Mouse (Mus musculus): ENCODE measurements around the gene Zmiz1. TPM values are rescaled to one million over a fixed set of nuclear protein-coding genes. Genes with fewer than 3 reads are reported as not detected.

Zmiz1 gene
- total and polyA plus RNA-seq, 2 experiments from 2014 or later: 50.6 to 135 TPM

DNA sequence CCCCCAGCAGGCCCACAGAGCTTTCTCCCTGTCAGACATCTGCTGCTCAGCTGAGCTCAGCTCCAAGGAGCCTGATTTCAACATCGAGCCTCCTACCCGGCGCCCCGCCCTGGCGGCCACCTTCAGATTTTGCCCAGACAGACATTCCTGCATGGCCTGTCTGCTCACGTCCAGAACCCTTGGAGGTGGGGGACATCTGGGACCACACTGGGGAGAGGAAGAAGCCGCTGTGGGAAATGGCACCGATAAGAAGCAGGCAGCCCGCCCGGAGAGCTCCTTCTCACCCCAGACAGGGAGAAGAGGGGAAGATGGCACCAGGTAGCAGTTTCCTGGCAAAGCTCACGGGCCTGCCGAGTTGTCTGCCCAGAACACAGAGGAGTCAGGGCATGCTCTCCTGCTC lies 140.9 kb downstream of the Zmiz1 start:
- no peak overlapping the region for H3K4me3 ChIP-seq (ENCODE audit: low read length)
- no peaks in the 10 kb centered on the region for H3K9me3 ChIP-seq (ENCODE audit: low read length)
- no peaks in the 10 kb centered on the region for H3K36me3 ChIP-seq (ENCODE audit: insufficient read depth, low read length)
- no peak overlapping the region for H3K4me2 ChIP-seq (ENCODE audit: low read depth, low read length)
- DNase-seq (ENCODE audit: low spot score) (no peak), ATAC-seq (no peak)
- H3K9ac ChIP-seq (replicated peaks; ENCODE audit: low read length): no peak overlapping the region
- H3K4me1 ChIP-seq (ENCODE audit: insufficient read depth, low read length): peaks cover 25% of the 10 kb centered on the region
- no peaks in the 10 kb centered on the region for H3K27me3 ChIP-seq (ENCODE audit: insufficient read depth, low read length)
- H3K27ac ChIP-seq: no peak overlapping the region; the same call in 1 of the 2 replicates
- 64% methylated on average over 12 of the region's 12 CpGs for WGBS
- no peak for TF ChIP-seq CTCF (IDR thresholded peaks at IDR 0.05; ENCODE audit: low read depth)

DNA sequence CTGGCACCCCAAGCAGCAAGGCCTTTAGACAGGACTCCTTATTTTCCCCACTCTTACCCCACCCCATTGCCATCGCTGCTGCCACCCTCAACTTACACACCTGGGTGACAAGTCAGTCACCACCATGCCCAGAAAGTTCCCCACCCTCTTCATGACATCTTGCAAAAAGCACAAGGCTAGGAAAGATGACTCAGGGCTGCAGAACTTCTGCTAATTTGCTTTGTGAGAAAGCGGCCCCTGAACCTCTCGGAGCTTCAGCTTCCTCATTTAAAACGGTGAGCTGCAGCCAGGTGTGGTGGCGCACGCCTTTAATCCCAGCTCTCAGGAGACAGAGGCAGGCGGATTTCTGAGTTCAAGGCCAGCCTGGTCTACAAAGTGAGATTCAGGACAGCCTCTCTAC lies 141.4 kb downstream of the Zmiz1 start:
- no peak overlapping the region; the same call in 1 of the 2 replicates for H3K27ac ChIP-seq
- H3K27me3 ChIP-seq (ENCODE audit: insufficient read depth, low read length): no peaks in the 10 kb centered on the region
- no peak overlapping the region for H3K4me3 ChIP-seq (ENCODE audit: low read length)
- no peaks in the 10 kb centered on the region for H3K36me3 ChIP-seq (ENCODE audit: insufficient read depth, low read length)
- no peak for TF ChIP-seq CTCF (IDR thresholded peaks at IDR 0.05; ENCODE audit: low read depth)
- H3K4me1 ChIP-seq (ENCODE audit: insufficient read depth, low read length): peaks cover 25% of the 10 kb centered on the region
- H3K4me2 ChIP-seq (ENCODE audit: low read depth, low read length): no peak overlapping the region
- ATAC-seq (no peak), DNase-seq (ENCODE audit: low spot score) (no peak)
- 79% methylated on average over 7 of the region's 7 CpGs for WGBS
- H3K9ac ChIP-seq (replicated peaks; ENCODE audit: low read length): no peak overlapping the region
- H3K9me3 ChIP-seq (ENCODE audit: low read length): no peaks in the 10 kb centered on the region

DNA sequence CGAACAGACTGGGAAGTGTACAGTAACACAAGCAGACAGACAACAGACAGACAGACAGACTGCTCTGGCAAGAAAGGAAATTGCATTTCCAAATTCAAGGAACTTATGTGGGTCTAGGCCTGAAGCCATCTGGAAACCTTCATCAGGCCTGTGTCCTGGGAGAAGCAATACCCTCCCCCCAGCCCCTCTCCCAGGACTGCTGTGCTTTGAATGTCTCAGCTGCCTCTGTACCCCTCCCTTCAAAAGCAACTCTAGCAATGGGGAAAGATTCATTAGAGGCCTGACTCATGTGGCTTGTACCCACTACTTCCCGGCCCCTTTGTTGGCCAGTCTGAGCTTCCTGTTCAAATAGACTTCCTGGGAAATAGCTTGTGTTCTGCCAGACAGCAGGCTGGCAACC lies 142.0 kb downstream of the Zmiz1 start:
- 51% methylated on average over 2 of the region's 2 CpGs for WGBS
- Histone ChIP-seq H3K36me3 (ENCODE audit: insufficient read depth, low read length) (no peaks in the 10 kb centered on the region), H3K9ac (replicated peaks; ENCODE audit: low read length) (no peak overlapping the region), H3K27me3 (ENCODE audit: insufficient read depth, low read length) (no peaks in the 10 kb centered on the region), H3K4me3 (ENCODE audit: low read length) (no peak overlapping the region), H3K4me1 (ENCODE audit: insufficient read depth, low read length) (peaks cover 25% of the 10 kb centered on the region), H3K4me2 (ENCODE audit: low read depth, low read length) (no peak overlapping the region), H3K27ac (peak overlapping the region; percentile 15; the same call in 1 of the 2 replicates), H3K9me3 (ENCODE audit: low read length) (no peaks in the 10 kb centered on the region)
- no peak for TF ChIP-seq CTCF (IDR thresholded peaks at IDR 0.05; ENCODE audit: low read depth)
- peak; percentile 15; the same call in 1 of the 2 replicates for ATAC-seq
- no peak for DNase-seq (ENCODE audit: low spot score)

DNA sequence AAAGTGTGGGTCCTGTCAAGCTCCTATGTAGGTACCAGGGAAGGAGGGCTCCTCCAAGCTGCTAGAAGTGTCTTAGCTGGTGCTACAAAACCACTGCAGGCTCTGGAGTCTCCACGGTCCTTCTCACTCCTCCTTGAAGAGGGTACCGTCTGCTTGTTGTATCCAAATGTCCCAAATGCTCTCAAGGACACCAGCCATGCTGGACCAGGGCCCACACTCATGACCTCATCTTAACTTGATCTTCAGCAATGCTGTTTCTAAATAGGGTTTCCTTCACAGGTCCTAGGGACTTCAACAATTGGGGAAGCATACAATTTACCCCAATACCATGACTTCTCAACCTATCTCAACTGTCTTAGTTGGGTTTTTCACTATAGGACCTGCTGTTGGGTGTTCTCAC lies 143.0 kb downstream of the Zmiz1 start:
- H3K9me3 ChIP-seq (ENCODE audit: low read length): no peaks in the 10 kb centered on the region
- 81% methylated on average over 2 of the region's 2 CpGs for WGBS
- DNase-seq (ENCODE audit: low spot score) (no peak), ATAC-seq (no peak)
- no peak overlapping the region for H3K27ac ChIP-seq
- H3K4me2 ChIP-seq (ENCODE audit: low read depth, low read length): no peak overlapping the region
- no peaks in the 10 kb centered on the region for H3K36me3 ChIP-seq (ENCODE audit: insufficient read depth, low read length)
- H3K27me3 ChIP-seq (ENCODE audit: insufficient read depth, low read length): no peaks in the 10 kb centered on the region
- no peak overlapping the region for H3K4me3 ChIP-seq (ENCODE audit: low read length)
- no peak overlapping the region for H3K9ac ChIP-seq (replicated peaks; ENCODE audit: low read length)
- no peak for TF ChIP-seq CTCF (IDR thresholded peaks at IDR 0.05; ENCODE audit: low read depth)
- peaks cover 33% of the 10 kb centered on the region for H3K4me1 ChIP-seq (ENCODE audit: insufficient read depth, low read length)

DNA sequence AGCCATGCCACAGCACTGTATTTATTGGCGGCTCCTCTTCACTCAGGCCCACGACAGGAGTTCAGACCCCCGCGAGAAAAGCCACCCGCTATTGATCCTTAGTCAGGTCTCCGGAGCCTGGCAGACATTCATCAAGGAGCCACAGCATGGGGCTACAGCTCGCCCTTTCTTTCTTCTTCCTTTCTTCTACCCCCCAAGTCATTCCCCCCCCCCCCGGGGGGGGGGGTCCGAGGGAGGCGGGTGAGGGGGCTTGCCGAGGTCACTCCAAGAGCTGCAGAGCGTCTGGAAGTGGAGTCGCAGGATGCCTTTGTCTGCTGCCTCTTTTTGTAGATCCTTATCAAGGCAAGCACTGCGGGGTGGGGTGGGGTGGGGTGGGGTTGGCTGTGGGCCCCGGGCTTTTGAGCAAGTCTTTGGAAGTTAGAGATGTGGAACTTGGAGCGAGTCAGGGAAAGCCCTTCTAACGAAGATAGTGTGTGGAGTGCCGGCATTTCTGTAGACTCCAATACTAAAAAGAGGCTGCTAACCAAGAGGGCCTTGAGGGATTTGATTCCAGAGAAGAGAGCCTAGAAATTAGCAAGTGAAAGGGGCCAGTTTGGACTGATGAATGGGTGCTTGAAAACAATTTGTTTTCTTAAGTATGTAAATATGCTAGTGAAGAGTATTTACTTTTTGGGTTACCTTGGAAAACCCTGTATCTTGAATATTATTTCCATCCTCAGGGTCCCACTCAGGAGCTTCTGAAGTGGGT lies 145.6 kb downstream of the Zmiz1 start:
- ATAC-seq (no peak), DNase-seq (ENCODE audit: low spot score) (no peak)
- H3K4me2 ChIP-seq (ENCODE audit: low read depth, low read length): no peak overlapping the region
- TF ChIP-seq CTCF (IDR thresholded peaks at IDR 0.05; ENCODE audit: low read depth): no peak
- no peak overlapping the region for H3K4me3 ChIP-seq (ENCODE audit: low read length)
- 9% methylated on average over 16 of the region's 18 CpGs for WGBS
- H3K9me3 ChIP-seq (ENCODE audit: low read length): no peaks in the 10 kb centered on the region
- H3K9ac ChIP-seq (replicated peaks; ENCODE audit: low read length): no peak overlapping the region
- no peak overlapping the region for H3K27ac ChIP-seq
- H3K36me3 ChIP-seq (ENCODE audit: insufficient read depth, low read length): no peaks in the 10 kb centered on the region
- H3K4me1 ChIP-seq (ENCODE audit: insufficient read depth, low read length): peaks cover 30% of the 10 kb centered on the region
- H3K27me3 ChIP-seq (ENCODE audit: insufficient read depth, low read length): no peaks in the 10 kb centered on the region

DNA sequence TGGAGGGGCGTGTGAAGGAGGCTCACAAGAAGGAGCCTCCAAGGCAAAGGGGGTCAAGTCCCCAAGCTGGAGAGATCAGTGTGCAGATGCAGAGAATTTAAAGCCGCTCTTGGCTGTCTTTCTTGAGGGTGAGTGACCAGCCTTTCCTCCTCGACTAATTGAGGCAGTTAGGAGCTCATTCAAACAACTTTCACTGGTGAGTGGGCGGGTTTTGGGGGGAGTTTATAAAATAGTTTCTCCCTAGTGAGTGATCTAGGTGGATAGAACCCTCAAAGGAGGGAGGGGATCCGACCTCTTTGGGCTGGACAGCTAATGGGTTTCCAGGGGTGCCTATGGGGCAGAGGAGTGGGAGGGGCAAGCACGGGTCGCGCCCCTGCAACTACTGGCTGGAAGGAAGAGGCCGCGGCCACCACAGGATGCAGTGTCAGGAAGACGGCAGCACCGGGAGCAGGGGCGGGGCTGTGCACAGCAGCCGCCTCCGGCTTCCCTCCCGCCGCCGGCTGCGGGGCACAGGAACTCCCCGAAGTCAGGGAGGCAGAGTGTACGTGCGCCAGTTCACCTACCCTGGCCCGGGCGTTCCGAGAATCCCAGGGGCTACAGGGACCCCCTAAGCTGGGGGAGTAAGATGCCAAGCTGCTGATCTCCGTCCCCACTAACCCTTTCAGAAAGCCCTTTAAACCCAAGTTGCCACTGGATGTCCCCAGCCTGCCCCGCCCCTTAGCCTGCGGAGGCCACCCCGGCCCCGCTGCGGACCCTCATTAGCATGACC lies 147.6 kb downstream of the Zmiz1 start:
- WGBS: 2% methylated on average over 30 of the region's 31 CpGs
- H3K4me1 ChIP-seq (ENCODE audit: insufficient read depth, low read length): peaks cover 38% of the 10 kb centered on the region
- no peaks in the 10 kb centered on the region for H3K27me3 ChIP-seq (ENCODE audit: insufficient read depth, low read length)
- ATAC-seq: peak; percentile 15
- no peaks in the 10 kb centered on the region for H3K9me3 ChIP-seq (ENCODE audit: low read length)
- H3K4me2 ChIP-seq (ENCODE audit: low read depth, low read length): peak overlapping the region; percentile 98
- peak overlapping the region; percentile 65 for H3K4me3 ChIP-seq (ENCODE audit: low read length)
- no peaks in the 10 kb centered on the region for H3K36me3 ChIP-seq (ENCODE audit: insufficient read depth, low read length)
- peak overlapping the region; percentile 96 for H3K27ac ChIP-seq
- no peak for TF ChIP-seq CTCF (IDR thresholded peaks at IDR 0.05; ENCODE audit: low read depth)
- peak overlapping the region; percentile 95 for H3K9ac ChIP-seq (replicated peaks; ENCODE audit: low read length)
- no peak for DNase-seq (ENCODE audit: low spot score)
